Mouse (Mus musculus) layer of hippocampus, postnatal 10 days (tissue): ENCODE results near the gene Samd9l. TPM values are rescaled to one million over a fixed set of nuclear protein-coding genes. Genes with fewer than 3 reads are reported as not detected.
"Not testable (repeated sequence)": the region's sequence is repeated elsewhere in the genome, so short reads cannot be mapped to it uniquely, and the experiment has no call there.

ENCODE experiments used
- DNase-seq, 2 experiments: peaks; one replicate each; pipeline ENCODE4 v3.0.0; 2021; ENCODE audit warnings: low spot score in 2 of 2
- long read RNA-seq: library from polyadenylated mRNA; stranded (forward); transcript quantifications from one replicate; pipeline ENCODE4 v2.0.0, GENCODE M21; 2023
- total RNA-seq, 2 experiments: library from RNA; stranded (reverse); gene quantifications; 2 replicates each; pipeline ENCODE4 v1.2.3; 2021

Gene Samd9l
- total RNA-seq = 1 to 10 TPM; 2.9 to 5.3 TPM
- long read RNA-seq, full-length matches to known transcripts = 2 of 3 reads
- long read RNA-seq, partial matches to known transcripts = 0 of 3 reads
- long read RNA-seq, other reads (novel, unspliced or antisense) = 1 of 3 reads

GRCm38 (mm10) chr6:3399340-3400068 lies at the start of gene Samd9l:
Gene Samd9l (minus strand): TSS chr6:3399572.
- peak; percentile 60 to 72 for DNase-seq

- DNase-seq = peak; percentile 69 to 75
Measured at GRCm38 (mm10) chr6:3447404-3447803, 48.0 kb upstream of the Samd9l start.

DNA sequence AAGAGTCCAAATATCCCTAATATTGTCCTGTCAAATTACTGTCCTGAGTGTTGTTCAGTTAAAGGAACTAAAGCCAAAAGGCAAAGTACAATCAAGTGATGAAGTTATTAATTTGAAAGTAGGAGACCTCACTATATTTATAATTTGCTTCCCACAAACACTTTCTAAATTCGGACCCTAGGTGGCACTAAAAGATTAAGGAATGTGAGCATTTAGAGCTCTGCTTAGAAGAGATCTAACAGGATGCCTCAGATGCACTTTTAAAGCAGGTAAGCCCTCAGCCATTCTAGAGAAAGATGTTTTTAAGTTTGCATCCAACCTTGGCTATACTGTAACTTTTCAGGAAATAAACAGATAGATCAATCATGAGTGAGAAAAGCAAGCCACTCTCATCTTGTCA lies 44.5 kb upstream of the Samd9l start:
- no peak for DNase-seq

DNA sequence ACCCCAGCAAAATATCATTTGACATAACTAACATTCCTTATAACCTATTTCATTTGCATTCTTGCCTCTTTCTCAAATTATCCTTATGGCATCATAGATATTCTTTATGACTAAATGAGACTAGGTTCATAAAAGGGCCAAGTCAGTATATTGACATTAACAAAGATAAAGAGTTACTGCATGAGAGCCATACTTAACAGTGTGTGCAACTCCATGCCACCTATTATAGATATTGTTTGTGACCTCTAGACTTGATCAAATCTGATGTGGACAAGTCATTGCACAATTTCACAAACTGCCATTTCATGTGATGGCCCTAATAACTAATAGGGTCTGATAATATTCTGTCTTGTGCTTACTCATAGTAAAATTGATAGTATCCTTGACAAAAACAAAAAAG lies 36.7 kb upstream of the Samd9l start:
- DNase-seq = no peak

DNA sequence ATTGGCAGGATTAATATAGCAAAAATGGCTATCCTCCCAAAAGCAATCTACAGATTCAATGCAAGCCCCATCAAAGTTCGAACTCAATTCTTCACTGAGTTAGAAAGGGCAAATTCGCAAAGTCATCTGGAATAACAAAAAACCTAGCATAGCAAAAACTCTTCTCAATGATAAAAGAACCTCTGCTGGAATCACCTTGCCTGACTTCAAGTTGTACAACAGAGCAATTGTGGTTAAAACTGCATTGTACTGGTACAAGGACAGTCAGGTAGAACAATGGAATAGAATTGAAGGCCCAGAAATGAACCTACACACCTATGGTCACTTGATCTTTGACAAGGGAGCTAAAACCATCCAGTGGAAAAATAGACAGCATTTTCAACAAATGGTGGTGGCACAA lies 31.6 kb upstream of the Samd9l start:
- not testable (repeated sequence) for DNase-seq

- no peak for DNase-seq
Measured at GRCm38 (mm10) chr6:3427047-3427446, 27.7 kb upstream of the Samd9l start.

DNA sequence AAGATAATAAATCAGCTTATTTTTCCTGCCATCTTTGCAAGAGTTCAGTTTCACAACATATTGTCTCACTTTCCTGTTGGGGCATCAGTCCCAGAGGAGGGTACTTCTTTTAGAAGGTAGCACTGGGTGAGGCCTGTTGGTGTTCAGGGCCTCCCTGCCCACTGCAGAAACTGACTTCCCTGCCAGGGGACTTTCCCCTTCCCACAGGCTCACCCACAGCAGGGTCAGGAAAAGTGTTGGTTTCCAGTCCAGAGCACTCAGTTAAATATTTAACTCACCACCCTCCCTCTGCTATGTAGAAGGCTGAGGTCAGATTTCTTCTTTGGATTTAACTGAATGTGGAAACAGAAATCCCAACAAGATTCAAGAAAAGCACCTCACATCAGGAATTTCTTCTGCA lies 26.0 kb upstream of the Samd9l start:
- DNase-seq = not testable (repeated sequence)

- DNase-seq = not testable (repeated sequence)
Measured at GRCm38 (mm10) chr6:3424613-3425277, 25.4 kb upstream of the Samd9l start.

GRCm38 (mm10) chr6:3397182-3397906 lies 2.0 kb downstream of the Samd9l start:
- not testable (repeated sequence) for DNase-seq

DNA sequence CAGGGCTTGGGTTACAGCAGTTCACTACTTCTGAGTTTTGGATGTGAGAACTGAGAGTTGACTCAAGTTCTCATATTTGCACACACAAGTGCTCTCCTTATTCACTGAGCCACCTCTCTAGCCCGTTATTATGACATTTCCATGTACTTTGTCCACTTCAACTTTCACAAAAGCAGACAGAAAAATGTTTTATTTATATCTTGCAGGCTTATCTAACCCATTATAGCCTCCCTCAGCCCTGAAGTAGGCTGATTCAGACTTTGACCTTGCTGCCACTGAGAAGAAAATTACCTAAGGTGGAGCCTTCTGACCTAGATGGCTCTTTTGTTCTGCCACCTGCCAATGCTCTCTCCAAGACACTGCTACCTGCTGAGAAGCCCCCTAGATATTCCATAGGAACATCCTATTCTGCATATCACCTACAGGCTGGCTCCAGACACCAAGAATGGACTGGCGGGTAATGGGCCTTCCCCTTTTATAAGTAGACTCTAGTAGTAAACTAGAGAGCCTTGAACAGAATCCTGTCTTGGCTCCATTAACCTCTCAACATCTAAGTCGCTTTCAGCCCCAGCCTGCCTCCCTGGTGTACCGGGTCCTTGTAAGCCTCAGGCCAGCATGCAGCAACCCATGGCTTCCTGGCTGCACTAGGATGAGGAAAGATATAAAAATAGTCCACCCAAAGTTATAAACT lies 3.3 kb downstream of the Samd9l start:
- DNase-seq = not testable (repeated sequence)

GRCm38 (mm10) chr6:3389995-3390394 lies 9.4 kb downstream of the Samd9l start:
- no peak for DNase-seq

DNA sequence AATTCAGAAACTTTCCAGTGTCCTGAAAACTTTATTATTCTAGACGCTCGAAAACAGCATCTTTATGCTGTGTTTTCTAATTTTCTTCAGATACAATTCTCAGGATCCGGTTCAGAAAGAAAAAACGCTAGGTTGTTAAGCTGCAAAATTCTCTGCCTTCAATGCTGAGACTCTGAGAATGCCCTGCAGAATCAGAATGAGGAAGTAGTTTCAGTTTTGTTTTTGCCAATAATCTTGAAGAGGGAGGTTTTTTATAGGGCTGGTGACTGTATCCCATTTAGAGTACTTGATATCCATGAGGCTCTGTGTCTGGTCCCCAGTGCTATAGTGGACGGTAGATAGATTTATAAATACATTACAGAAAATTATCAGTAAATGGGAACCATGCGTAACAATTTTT lies 12.8 kb downstream of the Samd9l start:
- DNase-seq = no peak

- DNase-seq = not testable (repeated sequence)
Measured at GRCm38 (mm10) chr6:3384816-3385215, 14.6 kb downstream of the Samd9l start.

GRCm38 (mm10) chr6:3384115-3384791 lies 15.1 kb downstream of the Samd9l start:
- DNase-seq = not testable (repeated sequence)

GRCm38 (mm10) chr6:3379146-3379545 lies 20.2 kb downstream of the Samd9l start:
- DNase-seq = no peak

GRCm38 (mm10) chr6:3376687-3377086 lies 22.7 kb downstream of the Samd9l start:
- DNase-seq = no peak

DNA sequence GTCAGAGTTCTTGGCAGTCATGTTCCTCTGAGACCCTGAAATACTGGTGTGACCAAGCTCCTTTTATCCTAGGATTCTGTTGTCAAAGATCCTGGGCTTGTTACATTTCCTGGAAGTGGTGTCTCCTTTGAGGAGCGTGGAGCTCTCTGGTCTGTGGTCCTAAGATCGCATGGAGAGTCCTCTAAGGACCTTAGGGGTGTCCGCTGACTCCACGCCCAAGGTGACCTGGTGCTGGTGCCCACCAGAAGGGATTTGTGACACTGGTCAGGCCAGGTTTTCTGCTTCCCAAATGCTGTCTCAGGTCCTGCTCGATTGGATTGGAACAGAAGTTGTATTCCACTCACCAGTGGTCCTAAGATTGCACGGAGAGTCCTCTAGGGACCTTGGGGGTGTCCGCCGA lies 29.8 kb downstream of the Samd9l start:
- DNase-seq = no peak

- not testable (repeated sequence) for DNase-seq
Measured at GRCm38 (mm10) chr6:3365609-3366008, 33.8 kb downstream of the Samd9l start.

GRCm38 (mm10) chr6:3345924-3346597 lies 53.3 kb downstream of the Samd9l start:
- peak; percentile 31 to 52 for DNase-seq

GRCm38 (mm10) chr6:3345043-3345639 lies 54.2 kb downstream of the Samd9l start:
- not testable (repeated sequence) for DNase-seq
